Mouse (Mus musculus) heart, adult 11 months (tissue): Measurements from ENCODE around the gene Gm20388.
A peak's percentile ranks its signal among the peaks of the same experiment; 100 is the strongest.

Experiments used
- DNase-seq: peaks from one replicate; pipeline ENCODE4 v3.0.0; 2022

The Gm20388 gene

DNA sequence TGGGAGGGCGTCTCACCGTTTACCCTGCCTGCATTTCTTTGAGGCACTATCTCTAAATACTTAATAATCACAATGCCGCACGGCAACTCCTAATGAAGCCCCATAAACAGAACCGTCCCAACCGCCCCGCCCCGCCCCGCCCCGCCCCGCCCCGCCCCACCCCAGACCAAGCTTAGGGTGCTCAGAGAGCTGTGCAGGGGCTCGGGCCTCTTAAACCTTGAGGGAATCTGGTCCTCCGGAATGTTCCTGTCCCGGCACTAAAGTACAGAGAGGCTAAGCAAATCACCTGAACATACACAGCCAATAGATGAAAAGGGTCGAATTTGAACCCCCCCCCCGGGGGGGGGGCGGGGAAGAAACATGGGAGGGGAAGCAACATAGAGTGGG lies 1564.2 kb downstream of the Gm20388 start:
- DNase-seq = no peak

DNA sequence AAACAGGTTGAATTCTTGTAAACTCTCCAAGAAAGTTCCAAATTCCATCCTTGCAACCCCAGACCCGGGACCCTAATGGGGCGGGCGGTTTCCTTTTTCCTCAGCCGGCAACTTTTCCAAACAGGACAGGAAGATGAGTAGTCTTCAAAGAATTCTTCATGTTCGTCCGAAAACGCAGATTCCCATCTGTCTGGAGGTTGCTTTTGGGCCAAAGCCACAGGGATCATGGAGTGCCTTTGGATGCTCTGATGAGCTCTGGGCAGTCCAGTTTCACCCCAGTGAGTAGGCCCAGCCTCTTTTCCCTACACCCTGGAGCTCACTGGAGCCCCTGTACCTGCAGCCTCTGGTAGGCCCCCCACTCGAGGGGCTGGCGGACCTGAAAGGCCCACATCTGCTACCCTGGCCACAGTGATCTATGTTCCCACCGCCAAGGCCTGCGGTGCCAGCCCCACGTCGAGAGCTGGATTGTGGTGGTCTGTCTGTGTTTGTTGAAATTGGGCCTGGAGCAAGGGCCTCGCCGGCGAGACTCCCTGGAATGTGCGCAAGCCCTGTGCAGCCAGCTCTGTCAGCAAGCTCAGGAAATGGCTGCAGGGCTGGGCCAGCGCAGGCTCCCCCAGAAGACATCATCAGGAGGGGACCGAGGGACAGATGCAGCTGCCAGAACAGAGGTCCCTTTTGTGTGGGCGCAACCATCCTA lies 1567.4 kb downstream of the Gm20388 start:
- DNase-seq = peak; percentile 89

DNA sequence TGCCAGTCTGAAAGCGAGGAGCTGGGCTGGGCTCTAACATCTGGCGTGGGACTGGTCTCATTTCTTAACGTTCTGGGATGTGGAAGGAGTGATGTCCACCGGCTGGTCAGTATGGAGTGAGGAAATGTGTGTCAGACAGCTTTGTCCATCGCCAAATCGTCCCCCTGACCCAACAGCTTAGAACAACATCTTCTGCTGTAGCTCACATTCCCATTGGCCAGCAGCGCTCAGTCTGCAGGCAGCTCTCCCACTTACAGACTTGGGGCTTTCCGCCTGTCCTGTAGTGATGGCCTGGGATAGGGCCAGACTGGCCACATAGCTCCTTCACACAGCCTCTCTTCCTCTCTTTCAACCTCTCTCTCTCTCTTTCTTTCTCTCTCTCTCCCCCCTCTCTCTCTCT lies 1568.5 kb downstream of the Gm20388 start:
- no peak for DNase-seq

DNA sequence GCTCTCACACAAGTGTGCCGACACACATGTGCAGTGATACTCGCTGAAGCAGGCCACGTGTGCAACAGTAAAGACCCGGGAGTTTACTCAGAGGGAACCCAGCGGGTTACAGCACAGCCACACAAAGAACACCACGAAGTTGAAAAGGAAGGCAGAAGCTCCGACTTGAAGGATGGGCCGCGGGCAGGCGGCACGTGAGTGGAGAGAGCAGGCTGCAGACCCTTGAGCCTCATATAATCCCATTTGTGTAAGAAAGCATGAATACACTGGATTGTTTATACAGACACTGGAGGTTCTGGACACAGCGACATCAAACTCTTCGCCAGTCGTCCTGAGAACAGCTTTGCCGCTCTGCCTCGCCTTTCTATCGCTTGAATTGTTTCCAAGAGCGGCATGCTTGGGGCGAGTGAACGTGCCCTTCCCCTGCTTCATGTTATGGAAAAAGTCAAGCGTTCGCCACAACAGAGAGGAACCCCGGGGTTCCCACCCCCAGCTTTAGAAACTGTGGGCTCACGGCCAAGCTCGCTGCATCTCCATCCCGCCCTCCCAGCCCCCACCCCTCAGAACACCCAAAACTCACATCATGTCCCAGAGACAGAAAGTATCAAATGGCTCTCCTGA lies 1569.9 kb downstream of the Gm20388 start:
- DNase-seq = no peak

DNA sequence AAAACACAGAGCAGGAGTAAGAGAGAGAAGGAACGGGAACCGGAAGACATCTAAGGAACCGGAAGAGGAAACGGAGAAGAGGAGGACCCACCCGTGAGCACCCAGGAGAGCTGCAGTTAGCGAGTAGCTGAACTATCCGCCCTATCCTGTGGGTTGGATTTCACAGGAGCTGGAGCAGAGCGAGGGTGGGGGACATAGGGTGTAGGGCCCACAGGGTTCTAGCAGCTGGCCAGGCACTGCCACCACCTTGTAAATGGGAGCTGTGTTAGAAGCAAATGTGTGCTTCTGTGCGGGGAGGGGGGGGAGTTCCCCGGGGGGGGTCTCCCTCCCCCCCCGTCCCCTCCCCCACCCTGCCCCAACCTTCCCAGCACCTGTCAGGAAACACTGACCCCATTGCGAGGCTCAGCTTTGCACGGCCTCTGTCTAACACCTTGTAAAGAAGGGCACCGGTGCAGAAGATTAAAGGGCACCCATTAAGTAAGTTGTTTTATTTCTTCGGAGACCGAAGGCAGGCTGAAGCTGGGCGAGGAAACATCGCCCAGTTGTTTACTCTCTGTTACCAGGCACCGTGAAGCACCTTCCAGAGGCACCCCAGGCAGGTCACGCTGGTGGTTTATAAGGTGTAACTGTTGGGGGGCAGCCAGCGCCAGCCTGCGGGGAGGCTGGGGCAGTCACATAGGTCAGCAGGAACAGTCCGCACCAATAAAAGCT lies 1573.6 kb downstream of the Gm20388 start:
- no peak for DNase-seq

DNA sequence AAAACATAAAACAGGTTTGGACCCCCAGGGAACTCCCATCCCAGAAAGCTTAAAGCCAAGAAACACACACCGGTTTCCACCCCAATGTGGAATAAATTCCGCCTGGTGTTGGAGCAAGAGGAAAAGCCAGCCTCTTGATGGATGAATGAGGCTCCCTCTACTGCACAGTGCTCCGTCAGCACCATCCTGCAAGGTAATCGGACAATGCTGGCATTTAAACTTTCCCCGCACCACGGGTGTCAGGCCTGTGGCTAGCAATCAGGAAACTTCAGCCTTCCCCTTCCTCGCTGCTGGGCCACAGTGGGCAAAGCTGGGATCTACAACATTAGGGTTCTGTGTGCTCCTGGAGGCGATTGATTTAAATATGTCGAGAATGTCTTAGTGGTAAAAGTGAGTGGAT lies 1581.0 kb downstream of the Gm20388 start:
- no peak for DNase-seq

DNA sequence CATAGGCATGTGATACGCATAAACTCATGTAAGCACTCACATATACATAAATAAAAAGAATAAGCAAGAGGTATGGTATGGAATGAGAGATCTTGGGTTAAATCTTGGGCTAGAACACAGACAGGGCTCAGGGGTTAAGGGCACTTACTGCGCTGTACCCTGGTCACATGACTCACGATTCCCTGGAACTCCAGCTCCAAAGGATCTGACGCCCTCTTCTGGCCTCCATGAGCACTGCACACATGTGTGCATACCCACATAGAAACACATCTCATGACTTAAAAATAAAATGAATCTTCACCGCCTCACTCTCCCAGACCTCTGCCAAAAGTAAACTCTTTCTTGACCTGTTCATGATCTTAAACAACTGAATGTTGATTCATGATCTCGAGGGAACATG lies 1587.0 kb downstream of the Gm20388 start:
- DNase-seq = no peak

DNA sequence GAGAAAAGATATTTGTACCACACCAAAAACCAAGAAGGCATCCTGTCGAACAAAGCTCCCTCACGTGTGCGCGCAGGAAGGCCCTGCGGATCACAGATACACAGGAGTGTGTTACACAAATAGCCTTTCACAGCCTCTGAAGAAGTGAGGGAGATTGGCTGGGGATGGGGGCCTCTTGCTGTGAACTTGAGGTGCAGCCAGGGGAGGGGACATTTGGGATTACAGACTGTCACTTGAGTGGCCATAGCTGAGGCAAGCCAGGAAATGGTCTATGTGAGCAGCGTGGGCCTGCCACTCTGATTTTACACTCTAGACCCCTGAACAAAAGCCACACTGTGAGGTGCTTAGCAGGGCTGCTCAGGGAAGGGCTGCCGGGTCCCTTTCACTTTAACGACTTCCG lies 1601.1 kb downstream of the Gm20388 start:
- DNase-seq = no peak

DNA sequence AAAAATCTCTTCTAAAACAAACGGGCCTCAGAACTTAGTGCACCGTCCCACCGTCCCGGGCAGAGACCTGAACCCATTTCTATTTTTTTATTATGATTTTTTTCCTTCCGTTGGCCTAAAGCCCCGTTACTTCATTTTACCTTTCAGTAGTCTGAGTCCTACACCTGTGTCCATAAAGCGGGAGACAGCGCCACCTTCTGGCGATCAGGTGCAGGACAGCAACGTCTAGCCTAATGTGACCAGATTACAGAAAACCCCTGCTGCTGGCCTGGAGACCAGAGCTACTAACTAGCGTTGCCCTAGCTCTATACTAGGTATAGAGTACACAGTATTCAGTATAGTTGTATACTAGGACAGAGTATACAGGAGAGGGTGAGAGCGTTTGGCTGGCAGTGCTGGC lies 1602.8 kb downstream of the Gm20388 start:
- DNase-seq = peak; percentile 93

DNA sequence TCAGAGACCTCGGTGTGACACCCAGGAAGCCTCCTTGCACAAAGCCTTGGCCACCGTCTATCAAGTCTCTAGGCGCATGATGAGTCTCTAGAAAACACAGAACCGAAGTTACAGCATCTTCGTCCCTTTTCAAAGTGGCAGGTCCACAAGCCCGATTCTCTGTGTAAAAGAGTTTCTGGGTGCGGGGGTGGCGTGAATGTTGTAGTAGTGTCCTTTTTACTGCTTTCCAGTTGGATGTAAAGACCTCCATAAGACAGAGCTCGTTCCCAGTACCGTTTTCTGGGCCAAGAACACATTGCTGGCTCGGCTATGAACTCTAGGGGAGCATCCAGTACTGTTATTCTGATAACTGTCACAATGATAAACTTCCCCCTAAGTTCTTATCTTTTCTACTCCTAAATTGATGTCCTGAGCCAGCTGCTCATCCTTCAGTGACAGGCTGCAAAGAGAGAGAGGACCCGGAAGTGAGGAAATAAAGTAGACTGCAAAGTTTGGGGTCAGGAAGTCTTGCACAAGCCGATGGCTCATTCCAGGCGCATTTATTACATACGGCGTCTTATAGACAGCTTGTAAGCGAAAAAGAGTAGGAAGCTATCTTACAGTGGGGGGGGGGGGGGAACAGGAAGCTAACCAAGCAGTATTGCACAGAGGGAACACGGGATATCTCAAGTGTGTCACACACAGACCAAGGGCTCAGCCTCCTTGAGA lies 1614.6 kb downstream of the Gm20388 start:
- peak; percentile 65 for DNase-seq

DNA sequence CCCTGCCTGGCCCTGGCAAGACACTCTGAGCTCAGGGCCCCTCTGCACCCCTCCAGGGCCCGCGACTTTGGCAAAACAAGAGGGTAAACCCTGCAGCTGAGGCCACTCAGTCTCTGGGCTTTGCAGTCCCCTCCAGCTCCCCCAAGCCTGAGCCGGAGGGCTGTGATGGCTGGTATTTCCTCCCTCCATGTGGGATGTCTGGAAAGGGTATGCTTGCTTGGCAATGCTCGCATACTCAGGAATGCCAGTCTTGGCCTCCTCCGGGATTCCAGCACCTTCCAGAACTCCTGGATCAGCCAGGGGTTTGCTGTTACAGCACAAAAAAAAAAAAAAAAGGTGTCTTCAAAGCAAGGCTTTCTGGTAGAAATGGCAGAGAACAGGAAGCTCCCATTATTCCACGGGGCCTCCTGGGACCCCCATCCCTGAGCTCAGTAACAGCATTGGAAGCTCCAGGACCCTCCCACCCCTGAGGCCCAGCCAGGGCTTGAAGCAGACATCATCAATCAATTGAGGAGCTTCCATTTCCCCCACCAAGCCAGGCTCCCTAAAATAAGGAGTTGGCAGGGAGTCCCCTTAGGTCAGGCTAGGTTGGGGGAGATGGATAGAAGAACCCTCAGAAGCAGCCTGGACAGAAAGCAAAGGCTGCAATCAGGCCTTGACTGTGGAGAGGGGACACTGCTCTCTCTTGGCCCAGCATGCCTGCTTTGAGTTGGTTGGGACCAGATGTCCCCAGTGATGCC lies 1616.3 kb downstream of the Gm20388 start:
- DNase-seq = peak; percentile 87

DNA sequence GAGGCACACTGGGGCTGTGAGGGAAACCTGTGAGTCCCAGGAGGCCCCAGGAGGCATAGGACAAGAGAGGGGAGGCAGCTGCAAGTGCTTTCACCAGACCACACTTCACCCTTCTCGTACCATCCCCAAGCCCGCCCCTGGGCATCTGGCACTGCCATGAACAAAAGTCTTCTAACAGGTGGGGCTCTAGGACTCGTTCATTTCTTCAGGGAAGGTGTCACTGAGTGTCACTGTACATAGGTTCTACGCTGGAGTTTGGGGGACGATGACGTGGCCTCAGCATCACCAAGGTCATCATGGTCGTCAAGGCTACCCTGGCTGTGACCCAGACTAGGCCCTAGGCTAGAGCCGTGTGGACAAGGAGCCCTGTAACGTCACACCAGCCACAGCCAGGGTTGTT lies 1617.1 kb downstream of the Gm20388 start:
- peak; percentile 85 for DNase-seq

DNA sequence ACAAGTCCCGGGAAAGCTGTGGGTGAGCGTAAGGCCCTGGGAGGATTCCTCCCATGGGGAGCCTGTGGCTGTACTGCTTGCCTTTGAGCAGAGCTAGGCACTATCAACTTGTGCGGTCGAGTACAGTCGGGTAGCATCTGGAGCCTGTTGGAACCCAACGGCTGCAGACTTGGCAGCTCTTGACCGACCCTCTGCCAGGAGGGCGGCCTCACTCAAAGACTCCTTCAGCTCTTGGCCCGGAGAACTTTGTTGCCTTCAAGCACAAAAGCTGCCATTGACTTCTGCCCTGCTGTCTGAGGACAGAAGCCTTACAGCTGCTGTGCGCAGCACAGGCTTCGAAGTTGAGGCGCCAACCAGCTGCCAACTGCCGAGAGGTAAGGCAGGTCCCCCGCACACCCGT lies 1618.1 kb downstream of the Gm20388 start:
- peak; percentile 95 for DNase-seq

DNA sequence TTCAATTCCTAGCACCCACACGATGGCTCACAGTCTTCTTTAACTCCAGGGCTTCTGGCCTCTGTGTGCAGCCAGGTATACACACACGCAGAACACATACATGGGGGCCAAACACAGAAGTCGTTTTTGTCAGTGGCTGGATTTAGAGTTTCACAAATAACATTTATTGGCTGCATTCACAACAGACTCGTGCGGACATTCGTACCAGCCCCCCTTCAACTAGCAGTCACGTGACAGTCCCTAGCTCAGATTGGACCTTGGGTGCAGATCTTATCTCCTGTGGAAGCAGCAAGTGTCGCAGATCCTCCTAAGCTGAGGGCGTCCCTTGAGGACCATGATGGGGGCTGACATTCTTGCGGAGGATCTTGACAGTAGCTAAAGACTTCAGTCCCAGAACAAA lies 1620.0 kb downstream of the Gm20388 start:
- DNase-seq = peak; percentile 71

DNA sequence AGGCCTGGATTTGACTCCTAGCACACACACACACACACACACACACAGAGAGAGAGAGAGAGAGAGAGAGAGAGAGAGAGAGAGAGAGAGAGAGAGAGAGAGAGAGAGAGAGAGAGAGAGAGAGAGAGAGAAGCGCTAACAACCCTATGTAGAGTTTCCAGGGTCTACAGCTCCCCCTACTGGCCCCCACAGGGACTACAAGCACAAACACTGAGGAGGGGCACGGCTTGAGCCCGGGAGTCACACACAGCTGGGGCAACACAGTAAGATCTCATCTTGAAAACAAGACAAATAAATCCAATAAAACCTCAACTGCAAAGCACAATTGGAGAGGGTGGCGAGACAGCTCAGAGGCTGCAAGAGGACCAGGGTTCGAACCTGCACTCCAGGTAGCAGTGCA lies 1621.7 kb downstream of the Gm20388 start:
- peak; percentile 84 for DNase-seq

DNA sequence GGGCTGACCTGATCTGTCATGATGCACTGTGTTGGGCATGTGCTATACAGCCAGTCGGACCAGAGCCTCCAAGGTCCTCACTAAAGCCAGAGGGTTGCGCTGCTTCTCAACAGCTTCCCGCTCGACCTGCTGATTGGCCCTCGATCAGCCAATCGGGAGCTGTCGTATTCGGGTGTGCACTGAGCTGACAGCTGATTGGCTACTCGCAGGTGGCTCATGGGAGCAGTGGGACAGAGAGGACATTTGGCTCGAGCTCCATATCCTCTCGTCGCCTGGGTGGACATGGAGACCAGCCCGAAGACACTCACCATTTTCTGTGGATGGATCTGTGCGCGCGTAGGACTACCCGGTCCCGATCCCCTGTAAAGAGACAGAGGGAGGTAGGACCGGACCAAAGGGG lies 1631.2 kb downstream of the Gm20388 start:
- peak; percentile 87 for DNase-seq

DNA sequence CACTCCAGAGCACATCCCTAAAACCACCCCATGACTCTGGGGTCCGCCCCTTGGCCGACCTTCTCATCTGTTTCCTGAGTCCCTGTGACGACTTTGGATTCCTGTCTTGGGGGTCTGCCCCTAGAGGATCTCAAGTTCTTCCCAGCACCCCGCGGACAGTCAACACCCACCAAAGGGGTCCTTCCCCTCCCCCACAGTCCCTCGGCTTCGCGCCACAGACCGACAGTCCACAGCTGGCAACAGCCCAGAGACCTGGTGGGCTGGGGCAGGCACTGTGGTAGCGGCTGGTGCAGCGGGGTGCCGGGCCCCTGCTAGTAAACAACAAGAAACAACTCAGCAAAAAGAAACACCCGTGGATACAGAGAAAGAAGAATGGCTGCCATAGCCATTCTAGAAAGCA lies 1632.3 kb downstream of the Gm20388 start:
- DNase-seq = peak; percentile 83

DNA sequence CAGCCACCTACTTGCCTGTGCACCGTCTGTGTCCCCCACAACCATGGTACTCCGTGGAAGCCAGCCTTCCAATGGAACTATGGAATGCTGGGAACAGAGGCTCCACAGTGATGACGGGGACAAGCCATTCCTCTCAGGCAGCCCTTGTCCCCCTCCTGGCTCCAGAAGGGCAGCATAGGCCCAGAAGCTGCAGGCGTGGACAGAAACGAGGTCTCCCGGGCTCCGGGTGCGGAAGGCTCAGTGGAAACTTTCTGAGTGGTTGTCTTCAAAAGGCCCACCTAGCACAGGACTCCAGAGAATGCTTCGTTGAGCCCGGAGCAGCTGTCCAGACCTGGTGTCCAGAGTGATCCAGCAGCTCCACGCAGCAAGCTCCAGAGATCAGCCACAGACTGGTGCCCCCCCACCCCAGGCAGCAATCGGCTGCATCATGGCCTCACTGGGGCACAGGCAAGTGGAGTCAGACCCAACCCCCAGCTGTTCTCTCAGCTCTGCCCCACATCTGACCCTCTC lies 1633.7 kb downstream of the Gm20388 start, which contains the start of gene 1700018B08Rik:
TSS of gene 1700018B08Rik (minus strand) at position 45 of the 510 bp plus-strand sequence.
- DNase-seq = peak; percentile 81

DNA sequence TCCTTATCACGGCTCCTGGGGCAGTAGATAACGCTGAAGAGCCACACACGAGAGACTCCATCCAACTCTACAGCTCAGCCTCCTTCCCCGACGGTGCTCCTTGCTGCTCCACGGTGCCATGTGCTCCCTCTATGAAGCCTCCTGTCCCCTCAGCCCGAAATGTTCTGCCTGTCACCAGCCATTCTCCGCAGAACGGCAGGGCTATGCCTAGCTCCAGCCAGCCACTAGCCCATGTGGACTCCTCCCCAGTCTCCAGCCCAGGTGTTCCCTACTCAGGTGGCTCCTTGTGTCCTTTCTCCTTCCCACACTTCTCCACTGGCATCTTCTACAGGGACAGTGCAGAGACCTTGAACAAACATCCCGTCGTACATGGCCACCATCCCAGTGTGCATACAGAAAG lies 1634.3 kb downstream of the Gm20388 start:
- peak; percentile 82 for DNase-seq

DNA sequence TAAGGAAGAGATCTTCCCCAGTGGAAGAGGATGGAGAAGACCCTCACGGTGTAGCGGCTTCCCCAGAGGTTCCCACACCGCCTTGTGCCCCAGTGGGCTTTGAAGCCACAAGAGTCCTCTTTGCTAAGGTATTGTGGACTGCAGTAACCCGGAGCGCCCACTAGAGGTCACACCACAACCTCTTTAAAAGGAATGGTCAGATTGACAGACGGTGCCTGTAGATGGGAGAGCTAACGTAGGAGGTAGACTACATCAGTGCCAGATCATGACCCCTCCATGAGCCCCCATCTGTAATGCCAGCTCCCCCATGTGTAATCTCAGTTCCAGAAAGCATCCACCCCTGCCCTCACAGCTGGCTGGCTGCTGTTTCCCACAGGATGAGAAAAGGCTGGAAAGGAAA lies 1636.5 kb downstream of the Gm20388 start:
- peak; percentile 94 for DNase-seq

DNA sequence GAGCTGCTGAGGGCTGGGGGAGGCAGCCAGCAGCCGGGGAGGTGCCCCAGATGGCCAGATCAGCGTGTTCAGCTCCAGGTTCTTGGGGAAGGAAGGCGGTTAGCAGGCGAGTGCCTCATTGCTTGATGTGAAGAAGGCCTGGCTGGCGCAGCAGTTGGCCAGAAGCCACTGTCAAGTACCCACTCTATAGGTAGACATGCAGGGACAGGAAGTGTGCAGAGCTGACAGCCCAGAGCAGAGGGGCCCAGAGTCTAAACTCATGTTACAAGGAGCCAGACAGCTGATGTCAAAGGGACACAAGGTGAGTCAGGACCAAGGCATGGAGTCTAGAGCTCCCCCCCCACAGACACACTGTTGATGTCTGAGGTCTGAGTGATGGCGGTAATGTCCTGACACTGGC lies 1639.4 kb downstream of the Gm20388 start:
- peak; percentile 85 for DNase-seq
